Mouse (Mus musculus) midbrain, embryonic 12.5 days (tissue): ENCODE results near the gene Rapgef5. TPM values are rescaled to one million over a fixed set of nuclear protein-coding genes. Genes with fewer than 3 reads are reported as not detected.

Experiments
- ATAC-seq: fragments of 200-750 bp; cut with Nextera tagmentation; 2 replicates; pipeline ENCODE4 v1.8.0; 2017; ENCODE audit warnings: low read depth, moderate TSS enrichment, moderate library complexity; ENCODE audit not compliant: low FRiP score
- H3K27ac ChIP-seq: fragments of 300-500 bp; sonication (generic); replicated peaks from 2 replicates; pipeline ENCODE4 v1.5.1; 2016; ENCODE audit warnings: mild to moderate bottlenecking
- H3K27me3 ChIP-seq: fragments of 300-500 bp; sonication (generic); 2 replicates; pipeline ENCODE4 v1.6.1; 2016; ENCODE audit warnings: mild to moderate bottlenecking
- H3K36me3 ChIP-seq: fragments of 300-500 bp; sonication (generic); 2 replicates; pipeline ENCODE4 v1.6.1; 2016
- H3K4me1 ChIP-seq: fragments of 300-500 bp; sonication (generic); 2 replicates; pipeline ENCODE4 v1.6.1; 2016
- H3K4me2 ChIP-seq: fragments of 300-500 bp; sonication (generic); replicated peaks from 2 replicates; pipeline ENCODE4 v1.6.1; 2016; ENCODE audit warnings: mild to moderate bottlenecking, moderate library complexity
- H3K4me3 ChIP-seq: fragments of 300-500 bp; sonication (generic); 2 replicates; pipeline ENCODE4 v1.5.1; 2016; ENCODE audit warnings: mild to moderate bottlenecking
- H3K9ac ChIP-seq: fragments of 300-500 bp; sonication (generic); replicated peaks from 2 replicates; pipeline ENCODE4 v1.6.1; 2016; ENCODE audit warnings: mild to moderate bottlenecking, moderate library complexity
- H3K9me3 ChIP-seq: fragments of 300-500 bp; sonication (generic); 2 replicates; pipeline ENCODE4 v1.6.1; 2016; ENCODE audit warnings: mild to moderate bottlenecking
- WGBS: fragments of 180-500 bp; shearing (Covaris S2); methylation state at CpG from one replicate; pipeline ENCODE4 v1.1.7; 2016; 5-methylcytosine and 5-hydroxymethylcytosine counted together
- polyA plus RNA-seq: library from polyadenylated mRNA; unstranded; fragments of >200 nt; fragmentation: Nextera tagmentation; extraction: Ambion mirVana; gene quantifications from 2 replicates; pipeline ENCODE4 v1.2.1, GENCODE M21; 2016

Gene Rapgef5
- polyA plus RNA-seq, 1 experiment from 2014 or later = 25.9 TPM

DNA sequence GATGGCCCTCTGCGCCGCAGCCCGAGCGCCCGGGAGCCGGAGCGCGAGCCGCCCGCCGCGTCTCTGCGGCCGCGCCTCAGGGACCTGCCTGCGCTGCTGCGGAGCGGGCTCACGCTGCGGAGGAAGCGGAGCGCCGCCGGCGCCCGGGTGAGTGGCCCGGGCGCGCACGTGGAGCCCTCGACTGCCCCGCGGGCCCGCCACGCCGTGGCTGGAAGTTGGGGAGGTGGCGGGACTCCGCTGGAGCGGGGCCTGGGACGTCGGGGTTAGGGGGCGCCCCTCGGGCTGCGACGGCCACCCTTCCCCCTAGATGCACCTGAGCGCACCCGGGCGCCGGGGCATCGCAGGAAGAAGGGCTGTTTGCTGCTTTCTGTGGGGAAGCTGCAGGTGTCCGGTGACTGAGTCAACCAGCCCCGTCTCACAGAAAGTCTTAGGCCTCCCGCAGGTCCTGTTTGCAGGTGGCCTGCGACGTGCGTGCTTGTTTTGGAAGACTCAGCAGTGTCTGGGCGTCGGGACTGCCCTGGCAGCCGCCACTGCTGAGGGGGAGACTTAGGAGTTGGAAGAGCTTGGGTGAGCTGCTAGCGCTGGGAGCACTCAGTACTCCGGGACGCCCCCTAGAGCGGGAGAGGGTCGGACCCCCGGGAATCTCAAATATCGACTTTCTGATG is 17.9 kb downstream of the Rapgef5 start:
- Histone ChIP-seq H3K4me1 (peaks cover 12% of the 10 kb centered on the region), H3K4me3 (peak overlapping the region; percentile 67), H3K27ac (no peak overlapping the region; the same call in 1 of the 2 replicates), H3K4me2 (peak overlapping the region; percentile 97), H3K27me3 (peaks cover 37% of the 10 kb centered on the region), H3K9ac (peak overlapping the region; percentile 52), H3K36me3 (no peaks in the 10 kb centered on the region), H3K9me3 (no peaks in the 10 kb centered on the region)
- WGBS = under 1% methylated on average over 59 of the region's 66 CpGs
- peak; percentile 82 for ATAC-seq

GRCm38 (mm10) chr12:117540352-117540751 is 24.1 kb downstream of the Rapgef5 start:
- 78% methylated on average over 2 of the region's 2 CpGs for WGBS

DNA sequence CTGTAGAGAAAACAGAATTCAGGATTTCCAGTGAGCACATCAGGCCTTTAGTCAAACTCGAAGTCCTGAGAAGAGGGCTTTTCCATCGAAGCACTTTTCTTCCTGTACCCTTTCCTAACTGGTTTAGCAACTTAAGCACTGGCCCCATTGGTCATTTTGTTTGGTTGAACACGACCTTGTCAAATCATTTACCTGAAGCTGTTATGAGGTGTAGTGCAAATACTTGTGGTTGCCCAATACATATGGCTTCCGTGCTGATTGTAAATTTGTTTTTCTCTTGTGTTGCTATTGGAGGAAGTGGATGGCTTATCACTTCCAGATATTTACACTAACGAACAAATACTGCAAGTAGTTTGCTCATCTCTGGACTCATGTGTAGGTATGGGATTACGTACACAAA is 29.0 kb downstream of the Rapgef5 start:
- no peaks in the 10 kb centered on the region for H3K36me3 ChIP-seq

More at GRCm38 (mm10) chr12:117540352-117540751, 24.1 kb downstream of the Rapgef5 start:
- no peak overlapping the region for H3K27ac ChIP-seq
- H3K9me3 ChIP-seq = no peaks in the 10 kb centered on the region
- H3K36me3 ChIP-seq = no peaks in the 10 kb centered on the region
- H3K4me3 ChIP-seq = no peak overlapping the region
- ATAC-seq = no peak
- H3K9ac ChIP-seq = no peak overlapping the region
- H3K27me3 ChIP-seq = peaks cover 6% of the 10 kb centered on the region
- H3K4me1 ChIP-seq = no peaks in the 10 kb centered on the region
- H3K4me2 ChIP-seq = no peak overlapping the region

GRCm38 (mm10) chr12:117553353-117553752 is 37.1 kb downstream of the Rapgef5 start:
- H3K9ac ChIP-seq = no peak overlapping the region
- no peaks in the 10 kb centered on the region for H3K9me3 ChIP-seq
- no peak overlapping the region for H3K4me2 ChIP-seq
- no peaks in the 10 kb centered on the region for H3K36me3 ChIP-seq
- no peak overlapping the region for H3K4me3 ChIP-seq
- no peaks in the 10 kb centered on the region for H3K4me1 ChIP-seq
- WGBS = 91% methylated on average over 5 of the region's 5 CpGs
- no peak for ATAC-seq
- H3K27me3 ChIP-seq = no peaks in the 10 kb centered on the region
- H3K27ac ChIP-seq = no peak overlapping the region

More for the DNA sequence above, 29.0 kb downstream of the Rapgef5 start:
- Histone ChIP-seq H3K9me3 (no peaks in the 10 kb centered on the region), H3K9ac (no peak overlapping the region), H3K27me3 (no peaks in the 10 kb centered on the region), H3K4me1 (no peaks in the 10 kb centered on the region), H3K4me3 (no peak overlapping the region), H3K4me2 (no peak overlapping the region), H3K27ac (no peak overlapping the region)
- no peak for ATAC-seq
- 91% methylated on average over 6 of the region's 6 CpGs for WGBS

DNA sequence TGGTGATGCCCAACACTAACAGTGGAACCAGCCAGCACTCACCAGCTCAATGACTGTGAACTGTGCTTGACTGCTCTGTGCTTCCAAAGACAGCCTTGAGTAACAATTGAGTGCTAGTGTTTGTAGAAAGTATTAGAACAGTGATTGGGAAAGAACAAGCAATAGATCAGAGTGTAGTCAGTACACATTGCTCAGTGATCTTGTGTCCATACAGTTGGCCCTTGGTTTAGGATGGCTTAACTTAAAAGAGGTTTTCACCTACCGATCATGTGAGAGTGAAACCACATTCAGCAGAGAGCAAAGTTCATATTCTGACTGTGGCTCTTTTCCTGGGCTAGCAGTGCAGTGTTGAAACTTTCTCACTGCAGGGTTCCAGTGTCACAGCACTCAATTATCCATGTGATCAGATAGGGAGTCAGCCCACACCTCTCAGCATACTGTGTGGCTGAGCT is 38.4 kb downstream of the Rapgef5 start:
- Histone ChIP-seq H3K9ac (no peak overlapping the region), H3K9me3 (no peaks in the 10 kb centered on the region), H3K4me2 (no peak overlapping the region), H3K4me3 (no peak overlapping the region), H3K4me1 (no peaks in the 10 kb centered on the region), H3K27ac (no peak overlapping the region), H3K36me3 (no peaks in the 10 kb centered on the region), H3K27me3 (no peaks in the 10 kb centered on the region)
- 96% methylated on average over 1 of the region's 1 CpGs for WGBS
- ATAC-seq = no peak

- Histone ChIP-seq H3K4me1 (no peaks in the 10 kb centered on the region), H3K4me3 (no peak overlapping the region), H3K27ac (no peak overlapping the region), H3K36me3 (no peaks in the 10 kb centered on the region), H3K9ac (no peak overlapping the region), H3K4me2 (no peak overlapping the region), H3K27me3 (no peaks in the 10 kb centered on the region), H3K9me3 (no peaks in the 10 kb centered on the region)
- WGBS = 88% methylated on average over 11 of the region's 11 CpGs
- no peak for ATAC-seq
These were observed 44.2 kb downstream of the Rapgef5 start for GRCm38 (mm10) chr12:117560450-117560849.

DNA sequence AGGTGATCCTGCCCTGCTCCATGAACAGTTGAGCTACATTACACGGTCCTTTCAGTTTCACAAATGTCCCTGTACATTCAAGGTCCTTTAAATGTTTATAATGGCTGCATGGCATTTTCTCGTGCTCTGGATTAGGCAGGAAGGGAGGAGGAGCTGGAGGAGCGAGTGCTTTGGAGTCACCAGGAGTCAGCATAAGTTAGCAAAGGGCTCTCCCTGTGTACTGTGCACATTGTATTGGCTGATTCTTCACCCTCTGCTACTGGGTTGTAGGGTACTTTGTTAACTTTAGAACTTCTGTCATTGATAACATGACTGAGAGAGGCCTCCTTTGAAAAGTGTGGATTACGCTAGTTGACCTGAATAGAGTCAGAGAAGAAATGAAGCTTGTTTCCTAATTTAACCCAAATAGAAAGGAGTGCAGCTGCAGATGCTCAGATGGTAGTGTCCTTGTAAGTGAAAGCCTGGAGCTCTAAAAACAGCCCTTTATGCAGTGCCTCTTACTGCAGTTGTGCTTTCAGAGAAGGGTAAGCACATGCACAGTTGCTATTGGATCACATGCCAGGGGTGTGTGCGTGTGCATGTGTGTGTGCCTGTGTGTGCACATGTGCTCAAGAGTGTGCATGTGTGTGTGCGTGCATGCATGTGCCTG is 45.3 kb downstream of the Rapgef5 start:
- H3K4me1 ChIP-seq = no peaks in the 10 kb centered on the region
- H3K27ac ChIP-seq = no peak overlapping the region
- H3K36me3 ChIP-seq = no peaks in the 10 kb centered on the region
- no peak overlapping the region for H3K4me2 ChIP-seq
- no peak overlapping the region for H3K4me3 ChIP-seq
- no peaks in the 10 kb centered on the region for H3K9me3 ChIP-seq
- no peaks in the 10 kb centered on the region for H3K27me3 ChIP-seq
- 79% methylated on average over 6 of the region's 6 CpGs for WGBS
- no peak overlapping the region for H3K9ac ChIP-seq
- no peak for ATAC-seq

- Histone ChIP-seq H3K9ac (no peak overlapping the region), H3K9me3 (no peaks in the 10 kb centered on the region), H3K27ac (no peak overlapping the region), H3K4me3 (no peak overlapping the region), H3K4me2 (no peak overlapping the region), H3K27me3 (no peaks in the 10 kb centered on the region), H3K36me3 (no peaks in the 10 kb centered on the region), H3K4me1 (no peaks in the 10 kb centered on the region)
- 99% methylated on average over 3 of the region's 3 CpGs for WGBS
- no peak for ATAC-seq
These were observed 45.8 kb downstream of the Rapgef5 start for GRCm38 (mm10) chr12:117562085-117562484.

DNA sequence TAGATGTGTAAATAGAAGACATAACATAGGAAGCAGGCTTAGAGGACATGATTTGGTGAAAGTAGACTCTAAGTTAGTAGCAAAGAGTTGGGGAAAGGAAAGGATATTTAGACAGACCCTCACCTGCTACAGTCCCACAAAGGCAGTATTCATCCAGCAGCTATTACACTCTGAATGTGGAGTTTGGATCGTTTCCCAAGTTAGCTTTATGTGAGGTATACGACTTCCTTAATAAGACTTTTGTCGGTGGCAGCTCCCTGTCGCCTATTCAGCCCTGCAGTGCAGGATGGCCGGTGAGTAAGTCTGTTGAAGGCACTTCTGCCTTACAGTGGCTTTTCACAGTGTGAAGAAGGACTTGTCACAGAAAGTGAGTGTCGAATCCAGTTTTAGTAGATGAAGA is 47.6 kb downstream of the Rapgef5 start:
- no peaks in the 10 kb centered on the region for H3K4me1 ChIP-seq
- no peaks in the 10 kb centered on the region for H3K27me3 ChIP-seq
- no peaks in the 10 kb centered on the region for H3K9me3 ChIP-seq
- no peak overlapping the region for H3K4me2 ChIP-seq
- no peak overlapping the region for H3K27ac ChIP-seq
- ATAC-seq = no peak
- no peak overlapping the region for H3K4me3 ChIP-seq
- no peaks in the 10 kb centered on the region for H3K36me3 ChIP-seq
- WGBS = 86% methylated on average over 6 of the region's 6 CpGs
- H3K9ac ChIP-seq = no peak overlapping the region

DNA sequence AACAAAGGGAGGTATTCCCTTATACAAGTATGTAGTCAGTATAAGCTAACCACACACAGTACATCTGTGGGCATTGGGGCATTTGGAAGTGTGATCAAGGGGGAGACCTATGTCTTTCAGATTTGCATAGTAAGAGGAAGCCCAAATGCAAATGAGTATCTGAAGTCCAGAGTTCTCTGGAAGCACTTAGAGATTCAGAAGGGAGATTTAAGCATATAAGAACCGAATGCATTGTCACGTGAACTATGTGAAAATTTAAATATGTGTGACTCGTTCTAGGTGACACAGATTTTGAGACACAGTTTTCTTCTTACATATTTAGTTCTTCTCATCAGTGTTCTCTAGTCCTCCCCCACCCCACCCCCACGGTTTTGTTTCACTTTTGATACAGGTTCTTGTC is 50.0 kb downstream of the Rapgef5 start:
- no peak for ATAC-seq
- Histone ChIP-seq H3K27me3 (no peaks in the 10 kb centered on the region), H3K27ac (no peak overlapping the region), H3K4me3 (no peak overlapping the region), H3K9ac (no peak overlapping the region), H3K9me3 (no peaks in the 10 kb centered on the region), H3K4me1 (no peaks in the 10 kb centered on the region), H3K4me2 (no peak overlapping the region), H3K36me3 (no peaks in the 10 kb centered on the region)
- WGBS = 72% methylated on average over 4 of the region's 4 CpGs

- no peaks in the 10 kb centered on the region for H3K4me1 ChIP-seq
- ATAC-seq = no peak
- H3K9ac ChIP-seq = no peak overlapping the region
- H3K27ac ChIP-seq = no peak overlapping the region
- H3K4me3 ChIP-seq = no peak overlapping the region
- H3K9me3 ChIP-seq = no peaks in the 10 kb centered on the region
- no peaks in the 10 kb centered on the region for H3K27me3 ChIP-seq
- no peak overlapping the region for H3K4me2 ChIP-seq
- H3K36me3 ChIP-seq = no peaks in the 10 kb centered on the region
- WGBS = 83% methylated on average over 2 of the region's 2 CpGs
These were observed 53.4 kb downstream of the Rapgef5 start for GRCm38 (mm10) chr12:117569671-117570070.

DNA sequence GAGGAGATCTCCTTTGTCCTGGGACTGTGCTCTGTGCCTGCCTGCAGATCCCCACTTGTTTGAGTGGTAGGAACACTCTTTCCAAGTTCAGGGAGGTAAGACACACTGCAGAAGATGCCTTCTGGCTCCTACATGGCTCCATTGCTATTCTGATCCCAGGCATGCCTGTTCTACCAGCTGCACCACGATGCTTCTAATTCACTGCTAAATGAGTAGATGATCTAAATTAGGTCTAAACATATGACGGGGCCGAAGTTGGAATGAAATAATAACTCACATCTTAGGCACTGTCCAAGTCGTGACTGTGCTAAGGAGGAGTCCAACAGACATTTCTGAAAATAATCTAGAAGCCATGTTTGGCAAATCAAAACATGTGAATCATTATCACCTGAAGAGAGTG is 68.0 kb downstream of the Rapgef5 start:
- Histone ChIP-seq H3K9me3 (no peaks in the 10 kb centered on the region), H3K36me3 (no peaks in the 10 kb centered on the region), H3K4me1 (no peaks in the 10 kb centered on the region), H3K9ac (no peak overlapping the region), H3K27ac (no peak overlapping the region), H3K4me3 (no peak overlapping the region), H3K4me2 (no peak overlapping the region), H3K27me3 (no peaks in the 10 kb centered on the region)
- WGBS = 93% methylated on average over 4 of the region's 4 CpGs
- ATAC-seq = no peak
